8 mouse cellular contexts compared by ENCODE assay signal in the genomic region with DNA sequence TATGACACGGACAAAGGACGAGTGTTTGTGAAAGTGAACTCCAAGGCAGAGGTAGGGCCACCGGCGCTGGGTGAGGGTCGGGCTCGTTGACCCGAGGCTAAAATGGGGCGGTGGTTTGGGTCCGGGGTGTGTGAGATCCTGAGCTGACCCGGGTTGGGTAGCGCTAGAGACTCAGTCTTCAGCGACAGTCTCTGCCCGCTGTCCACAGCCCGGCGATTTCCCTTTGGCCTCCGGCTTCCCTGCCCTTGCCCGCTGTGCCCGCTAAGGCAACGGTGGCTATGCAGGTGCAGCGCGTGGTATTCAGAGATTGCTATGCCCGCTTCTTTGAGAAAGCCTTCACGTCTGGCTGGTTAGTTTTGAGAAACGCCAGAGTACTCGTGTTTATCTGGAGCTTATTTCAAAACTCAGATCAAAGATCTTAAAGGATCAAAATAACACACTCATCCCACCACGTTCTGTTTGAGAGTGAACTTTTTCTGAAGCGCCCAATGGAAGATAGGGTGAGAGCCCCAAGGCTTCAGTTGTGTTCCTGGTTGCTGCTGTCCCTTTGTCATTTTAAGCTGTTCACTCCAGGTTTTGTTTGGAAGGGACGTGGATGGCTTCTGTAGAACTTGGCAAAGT. TPM values are rescaled to one million over a fixed set of nuclear protein-coding genes. Genes with fewer than 3 reads are reported as not detected.
A peak's percentile ranks its signal among the peaks of the same experiment; 100 is the strongest.
DNase-seq lines count a peak whose midpoint lies in the region; ATAC-seq and TF ChIP-seq lines count a peak whose summit lies in the region.

No protein-coding gene starts in this region.

- peak overlapping the region; percentile 70 for H3K9ac ChIP-seq in kidney, embryonic 16.5 days (replicated peaks; ENCODE audit: low read length)
- peak overlapping the region; percentile 57 for H3K9ac ChIP-seq in embryonic facial prominence, embryonic 12.5 days
- peak overlapping the region; percentile 47 for H3K9ac ChIP-seq in intestine, postnatal 0 days (ENCODE audit: low read depth, low read length)
- H3K9ac ChIP-seq in midbrain, embryonic 13.5 days (replicated peaks): peak overlapping the region; percentile 76

- no peaks in the 10 kb centered on the region for H3K27me3 ChIP-seq in kidney, embryonic 16.5 days (ENCODE audit: insufficient read depth, low read length)
- H3K27me3 ChIP-seq in embryonic facial prominence, embryonic 12.5 days: no peaks in the 10 kb centered on the region
- H3K27me3 ChIP-seq in intestine, postnatal 0 days (replicated peaks; ENCODE audit: control insufficient read depth, insufficient read depth, low read length): no peaks in the 10 kb centered on the region
- H3K27me3 ChIP-seq in midbrain, embryonic 13.5 days: no peaks in the 10 kb centered on the region

- no peak for TF ChIP-seq CTCF in intestine, postnatal 0 days (IDR thresholded peaks at IDR 0.05; ENCODE audit: low read depth)

- no peaks in the 10 kb centered on the region for H3K36me3 ChIP-seq in kidney, embryonic 16.5 days (ENCODE audit: insufficient read depth, low read length)
- H3K36me3 ChIP-seq in embryonic facial prominence, embryonic 12.5 days: peaks cover 4% of the 10 kb centered on the region; the same call in 1 of the 2 replicates
- H3K36me3 ChIP-seq in intestine, postnatal 0 days (ENCODE audit: control insufficient read depth, insufficient read depth): no peaks in the 10 kb centered on the region
- no peaks in the 10 kb centered on the region for H3K36me3 ChIP-seq in midbrain, embryonic 13.5 days

- peak overlapping the region; percentile 76 for H3K27ac ChIP-seq in kidney, embryonic 16.5 days (ENCODE audit: low read length)
- H3K27ac ChIP-seq in embryonic facial prominence, embryonic 12.5 days: peak overlapping the region; percentile 73
- 0 out of 2 replicates have a peak overlapping the region, but pooled peaks have one; percentile 11 for H3K27ac ChIP-seq in intestine, postnatal 0 days (ENCODE audit: low read depth, low read length)
- no peak overlapping the region for H3K27ac ChIP-seq in midbrain, embryonic 13.5 days

- no peak for DNase-seq in kidney, postnatal 25 days
- no peak for DNase-seq in gastrocnemius, postnatal 4 days (ENCODE audit: low spot score in 2 of 2)
- DNase-seq in layer of hippocampus, postnatal 36 days: no peak
- no peak for DNase-seq in frontal cortex, postnatal 25 days (ENCODE audit: low spot score in 2 of 2)

- H3K4me1 ChIP-seq in kidney, embryonic 16.5 days (ENCODE audit: insufficient read depth, low read length): peaks cover 11% of the 10 kb centered on the region
- peaks cover 3% of the 10 kb centered on the region; the same call in 1 of the 2 replicates for H3K4me1 ChIP-seq in embryonic facial prominence, embryonic 12.5 days
- H3K4me1 ChIP-seq in intestine, postnatal 0 days (replicated peaks; ENCODE audit: control insufficient read depth, insufficient read depth, low read length): no peaks in the 10 kb centered on the region; the same call in 1 of the 2 replicates
- peaks cover 12% of the 10 kb centered on the region for H3K4me1 ChIP-seq in midbrain, embryonic 13.5 days (replicated peaks)

- 1% methylated on average over 28 of the region's 28 CpGs for WGBS in kidney, embryonic 16.5 days
- WGBS in embryonic facial prominence, embryonic 12.5 days: 1% methylated on average over 28 of the region's 28 CpGs
- under 1% methylated on average over 28 of the region's 28 CpGs for WGBS in intestine, postnatal 0 days
- 1% methylated on average over 28 of the region's 28 CpGs for WGBS in midbrain, embryonic 13.5 days

- H3K4me3 ChIP-seq in kidney, embryonic 16.5 days (ENCODE audit: low read length): peak overlapping the region; percentile 82
- H3K4me3 ChIP-seq in embryonic facial prominence, embryonic 12.5 days: peak overlapping the region; percentile 59
- peak overlapping the region; percentile 70 for H3K4me3 ChIP-seq in intestine, postnatal 0 days (ENCODE audit: low read depth, low read length)
- peak overlapping the region; percentile 78 for H3K4me3 ChIP-seq in midbrain, embryonic 13.5 days (replicated peaks)

- H3K4me2 ChIP-seq in kidney, embryonic 16.5 days (replicated peaks; ENCODE audit: low read depth, low read length): peak overlapping the region; percentile 76
- H3K4me2 ChIP-seq in embryonic facial prominence, embryonic 12.5 days (replicated peaks): peak overlapping the region; percentile 68
- H3K4me2 ChIP-seq in intestine, postnatal 0 days (replicated peaks; ENCODE audit: low read depth): peak overlapping the region; percentile 82
- peak overlapping the region; percentile 83 for H3K4me2 ChIP-seq in midbrain, embryonic 13.5 days (replicated peaks)

- no peaks in the 10 kb centered on the region for H3K9me3 ChIP-seq in kidney, embryonic 16.5 days (ENCODE audit: low read length)
- H3K9me3 ChIP-seq in embryonic facial prominence, embryonic 12.5 days: no peaks in the 10 kb centered on the region
- no peaks in the 10 kb centered on the region for H3K9me3 ChIP-seq in intestine, postnatal 0 days (ENCODE audit: control insufficient read depth)
- H3K9me3 ChIP-seq in midbrain, embryonic 13.5 days: no peaks in the 10 kb centered on the region

- peak; percentile 79 for ATAC-seq in kidney, embryonic 16.5 days (ENCODE audit: low FRiP score, low TSS enrichment)
- ATAC-seq in embryonic facial prominence, embryonic 12.5 days (ENCODE audit: insufficient number of reproducible peaks, insufficient read depth, low FRiP score, low TSS enrichment): peak; percentile 58; the same call in 1 of the 2 replicates
- peak; percentile 67 for ATAC-seq in intestine, postnatal 0 days
- peak; percentile 82; the same call in 1 of the 2 replicates for ATAC-seq in midbrain, embryonic 13.5 days

RNA-seq across cellular contexts. Expression of a gene that starts 0.5 kb away (rescaled TPM):
- polyA plus RNA-seq in kidney, embryonic 16.5 days (2015; fragmentation: Nextera tagmentation; extraction: Ambion mirVana): 8.9 and 11.5 TPM in 2 replicates
- 8.6 and 10.2 TPM in 2 replicates for polyA plus RNA-seq in embryonic facial prominence, embryonic 12.5 days (2016; fragmentation: Nextera tagmentation; extraction: Ambion mirVana)
- polyA plus RNA-seq in intestine, postnatal 0 days (2015; fragmentation: Nextera tagmentation; extraction: Ambion mirVana): 3.4 and 3.5 TPM in 2 replicates
- polyA plus RNA-seq in midbrain, embryonic 13.5 days (2015; fragmentation: Nextera tagmentation; extraction: Ambion mirVana): 11.7 and 11.9 TPM in 2 replicates
- 10 to 100 TPM; 12.9 to 13.1 TPM for total RNA-seq in gastrocnemius, postnatal 4 days (2021)
- 10 to 100 TPM; 49.1 to 50.4 TPM for total RNA-seq in layer of hippocampus, postnatal 36 days (2021)

RNA-seq across cellular contexts. Expression of a gene that starts 13.1 kb away (rescaled TPM):
- 2.4 and 3.6 TPM in 2 replicates for polyA plus RNA-seq in kidney, embryonic 16.5 days (2015; fragmentation: Nextera tagmentation; extraction: Ambion mirVana)
- 0.51 and 0.78 TPM in 2 replicates for polyA plus RNA-seq in embryonic facial prominence, embryonic 12.5 days (2016; fragmentation: Nextera tagmentation; extraction: Ambion mirVana)
- 0.51 and 0.60 TPM in 2 replicates for polyA plus RNA-seq in intestine, postnatal 0 days (2015; fragmentation: Nextera tagmentation; extraction: Ambion mirVana)
- polyA plus RNA-seq in midbrain, embryonic 13.5 days (2015; fragmentation: Nextera tagmentation; extraction: Ambion mirVana): 3.8 and 4.4 TPM in 2 replicates
- 1 to 10 TPM; 8.0 to 8.4 TPM for total RNA-seq in gastrocnemius, postnatal 4 days (2021)
- 10 to 100 TPM; 42.4 to 43.0 TPM for total RNA-seq in layer of hippocampus, postnatal 36 days (2021)

RNA-seq across cellular contexts. Expression of a gene that starts 30.1 kb away (rescaled TPM):
- polyA plus RNA-seq in kidney, embryonic 16.5 days (2015; fragmentation: Nextera tagmentation; extraction: Ambion mirVana): 40.6 and 40.8 TPM in 2 replicates
- 51.0 and 54.7 TPM in 2 replicates for polyA plus RNA-seq in embryonic facial prominence, embryonic 12.5 days (2016; fragmentation: Nextera tagmentation; extraction: Ambion mirVana)
- 29.9 and 31.5 TPM in 2 replicates for polyA plus RNA-seq in intestine, postnatal 0 days (2015; fragmentation: Nextera tagmentation; extraction: Ambion mirVana)
- 56.2 and 56.3 TPM in 2 replicates for polyA plus RNA-seq in midbrain, embryonic 13.5 days (2015; fragmentation: Nextera tagmentation; extraction: Ambion mirVana)
- 10 to 100 TPM; 25.7 to 28.3 TPM for total RNA-seq in gastrocnemius, postnatal 4 days (2021)
- 10 to 100 TPM; 40.3 to 41.3 TPM for total RNA-seq in layer of hippocampus, postnatal 36 days (2021)

RNA-seq across cellular contexts. Expression of a gene that starts 33.6 kb away (rescaled TPM):
- 5.6 and 5.7 TPM in 2 replicates for polyA plus RNA-seq in kidney, embryonic 16.5 days (2015; fragmentation: Nextera tagmentation; extraction: Ambion mirVana)
- polyA plus RNA-seq in embryonic facial prominence, embryonic 12.5 days (2016; fragmentation: Nextera tagmentation; extraction: Ambion mirVana): 7.5 and 8.9 TPM in 2 replicates
- 2.2 and 3.4 TPM in 2 replicates for polyA plus RNA-seq in intestine, postnatal 0 days (2015; fragmentation: Nextera tagmentation; extraction: Ambion mirVana)
- polyA plus RNA-seq in midbrain, embryonic 13.5 days (2015; fragmentation: Nextera tagmentation; extraction: Ambion mirVana): 5.9 and 7.9 TPM in 2 replicates
- 10 to 100 TPM; 52.7 to 53.0 TPM for total RNA-seq in gastrocnemius, postnatal 4 days (2021)
- total RNA-seq in layer of hippocampus, postnatal 36 days (2021): 10 to 100 TPM; 66.3 to 67.0 TPM
